Mouse (Mus musculus): ENCODE data around the gene Hrk. TPM values are rescaled to one million over a fixed set of nuclear protein-coding genes. Genes with fewer than 3 reads are reported as not detected.

Hrk gene
- total and polyA plus RNA-seq, 3 experiments = not detected

DNA sequence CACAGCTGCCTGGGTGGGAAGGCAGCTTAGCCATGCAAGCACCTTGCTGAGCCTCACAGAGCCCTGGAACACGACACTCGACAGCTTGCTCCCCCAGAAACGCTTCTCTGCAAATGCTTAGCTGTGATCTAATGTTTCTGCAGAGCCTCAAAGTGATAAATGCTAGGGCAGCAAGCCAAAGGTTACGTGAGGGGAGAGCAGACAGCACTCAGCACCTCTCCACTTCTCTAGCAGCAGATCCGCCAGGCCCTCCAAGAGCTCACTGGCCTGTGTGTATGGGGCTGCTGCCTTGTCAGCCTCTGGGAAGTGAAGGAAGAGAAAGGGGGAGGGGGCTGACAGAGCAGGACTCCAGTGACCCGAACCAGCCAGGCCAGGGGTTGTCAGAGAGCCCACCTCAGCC lies 36.2 kb upstream of the Hrk start:
- peaks cover 55 to 93% of the 10 kb centered on the region in 2 experiments for H3K36me3 ChIP-seq (replicated peaks in 1 of 2; ENCODE audit: control insufficient read depth in 1 of 2, insufficient read depth in 1 of 2, low read length in 1 of 2)
- no peak overlapping the region for H3K4me3 ChIP-seq (replicated peaks in 1 of 3; ENCODE audit: low read depth in 2 of 3, low read length in 2 of 3, poor library complexity in 1 of 3)
- TF ChIP-seq ZMIZ1 (IDR thresholded peaks at IDR 0.05; ENCODE audit: low read depth, low read length) = no peak
- no peak for TF ChIP-seq JUN (IDR thresholded peaks at IDR 0.05; ENCODE audit: insufficient read depth, low read depth, low read length)
- no peak for TF ChIP-seq ZC3H11A (IDR thresholded peaks at IDR 0.05; ENCODE audit: low read depth, low read length)
- no peak for TF ChIP-seq ELF1 (IDR thresholded peaks at IDR 0.05; ENCODE audit: low read depth, low read length)
- no peak for TF ChIP-seq BHLHE40 (IDR thresholded peaks at IDR 0.05; ENCODE audit: low read depth, low read length)
- no peak for TF ChIP-seq SIN3A (IDR thresholded peaks at IDR 0.05; ENCODE audit: low read length)
- no peak overlapping the region for H3K4me2 ChIP-seq (ENCODE audit: insufficient read depth, low read depth, poor library complexity, severe bottlenecking)
- no peaks in the 10 kb centered on the region for H3K27me3 ChIP-seq (replicated peaks)
- dilution Hi-C loops (cut with MboI; ENCODE audit: extremely low pct_ligation_motif_present, extremely low pct_unique_long_range_greater_than_20kb, low sequenced_read_pairs) = no loop called here
- H3K79me2 ChIP-seq (replicated peaks; ENCODE audit: control insufficient read depth, extremely low read depth, insufficient read depth, poor library complexity, severe bottlenecking) = no peaks in the 10 kb centered on the region
- DNase-seq (ENCODE audit: extremely low read depth) = no peak
- in situ Hi-C loops (cut with MboI; ENCODE audit: low pct_ligation_motif_present, low pct_unique_long_range_greater_than_20kb, low sequenced_read_pairs) = no loop called here
- no peak overlapping the region for H3K9ac ChIP-seq (ENCODE audit: insufficient read depth, low read depth)
- no peak overlapping the region for H3K27ac ChIP-seq (ENCODE audit: insufficient read depth, low read depth)
- H3K4me1 ChIP-seq (ENCODE audit: control insufficient read depth in 1 of 2, insufficient read depth in 2 of 2) = no peaks in the 10 kb centered on the region
- no peaks in the 10 kb centered on the region for H3K9me3 ChIP-seq (replicated peaks; ENCODE audit: low read length)

DNA sequence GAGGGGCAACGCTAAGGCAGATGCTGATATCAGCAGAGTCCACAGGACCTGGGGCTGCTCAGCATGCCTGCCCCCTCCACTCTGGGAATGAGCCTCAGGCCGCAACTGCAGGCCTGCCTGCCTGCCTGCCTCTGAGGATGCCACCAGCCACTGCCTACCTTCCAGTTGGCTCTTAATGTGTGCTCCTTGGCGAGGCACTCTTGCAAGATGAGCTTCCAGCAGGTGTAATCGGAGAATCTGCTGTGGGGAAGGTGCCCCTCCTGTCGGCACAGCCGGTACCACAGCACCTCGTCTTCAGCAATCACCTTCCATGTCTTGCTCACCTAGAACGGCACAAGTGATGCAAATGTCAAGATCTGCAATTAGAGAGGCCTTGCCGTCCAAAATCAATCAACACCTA lies 35.8 kb upstream of the Hrk start:
- in situ Hi-C loops (cut with MboI; ENCODE audit: low pct_ligation_motif_present, low pct_unique_long_range_greater_than_20kb, low sequenced_read_pairs) = no loop called here
- Histone ChIP-seq H3K27ac (ENCODE audit: insufficient read depth, low read depth) (no peak overlapping the region), H3K4me2 (ENCODE audit: insufficient read depth, low read depth, poor library complexity, severe bottlenecking) (no peak overlapping the region), H3K27me3 (replicated peaks) (no peaks in the 10 kb centered on the region), H3K9me3 (replicated peaks; ENCODE audit: low read length) (no peaks in the 10 kb centered on the region), H3K36me3 (replicated peaks in 1 of 2; ENCODE audit: control insufficient read depth in 1 of 2, insufficient read depth in 1 of 2, low read length in 1 of 2) (peaks cover 55 to 93% of the 10 kb centered on the region in 2 experiments), H3K4me3 (replicated peaks in 1 of 3; ENCODE audit: low read depth in 2 of 3, low read length in 2 of 3, poor library complexity in 1 of 3) (no peak overlapping the region), H3K9ac (ENCODE audit: insufficient read depth, low read depth) (no peak overlapping the region), H3K79me2 (replicated peaks; ENCODE audit: control insufficient read depth, extremely low read depth, insufficient read depth, poor library complexity, severe bottlenecking) (no peaks in the 10 kb centered on the region), H3K4me1 (ENCODE audit: control insufficient read depth in 1 of 2, insufficient read depth in 2 of 2) (no peaks in the 10 kb centered on the region)
- DNase-seq (ENCODE audit: extremely low read depth) = no peak
- TF ChIP-seq MXI1 (IDR thresholded peaks at IDR 0.05; ENCODE audit: low read depth, low read length) = no peak
- no peak for TF ChIP-seq RCOR1 (conservative IDR thresholded peaks at IDR 0.05; ENCODE audit: low read depth, low read length)
- TF ChIP-seq JUN (IDR thresholded peaks at IDR 0.05; ENCODE audit: insufficient read depth, low read depth, low read length) = no peak
- no peak for TF ChIP-seq UBTF (IDR thresholded peaks at IDR 0.05; ENCODE audit: low read depth, low read length)
- no peak for TF ChIP-seq GABPA (IDR thresholded peaks at IDR 0.05; ENCODE audit: insufficient replicate concordance, low read depth, low read length)
- TF ChIP-seq HCFC1 (IDR thresholded peaks at IDR 0.05; ENCODE audit: low read depth, low read length) = no peak
- dilution Hi-C loops (cut with MboI; ENCODE audit: extremely low pct_ligation_motif_present, extremely low pct_unique_long_range_greater_than_20kb, low sequenced_read_pairs) = no loop called here

DNA sequence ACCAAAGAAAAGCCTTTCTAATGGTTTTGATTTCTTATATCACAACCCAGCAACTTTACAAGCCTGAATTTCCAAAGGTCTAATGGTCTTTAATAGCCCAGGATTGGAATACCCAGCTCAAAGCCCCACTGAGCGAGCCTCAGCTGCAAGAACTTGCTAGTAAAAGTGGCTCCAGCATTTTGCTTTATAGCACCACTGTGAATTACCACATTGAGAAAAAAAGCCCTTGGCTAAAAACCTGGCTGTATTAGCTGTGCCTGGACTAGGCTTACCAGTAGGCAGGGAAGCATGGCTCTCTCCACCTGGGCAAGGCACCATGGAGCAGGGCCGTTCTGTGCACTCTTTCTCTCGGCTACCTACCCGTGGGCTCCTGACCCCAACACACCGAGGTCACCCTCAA lies 28.1 kb upstream of the Hrk start:
- Histone ChIP-seq H3K4me2 (ENCODE audit: insufficient read depth, low read depth, poor library complexity, severe bottlenecking) (no peak overlapping the region), H3K27ac (ENCODE audit: insufficient read depth, low read depth) (no peak overlapping the region), H3K79me2 (replicated peaks; ENCODE audit: control insufficient read depth, extremely low read depth, insufficient read depth, poor library complexity, severe bottlenecking) (no peaks in the 10 kb centered on the region), H3K27me3 (replicated peaks) (no peaks in the 10 kb centered on the region), H3K9ac (ENCODE audit: insufficient read depth, low read depth) (no peak overlapping the region), H3K4me1 (ENCODE audit: control insufficient read depth in 1 of 2, insufficient read depth in 2 of 2) (peaks cover 0 to 7% of the 10 kb centered on the region in 2 experiments; a peak in 2 of 4 replicates), H3K4me3 (replicated peaks in 1 of 3; ENCODE audit: low read depth in 2 of 3, low read length in 2 of 3, poor library complexity in 1 of 3) (no peak overlapping the region), H3K36me3 (replicated peaks in 1 of 2; ENCODE audit: control insufficient read depth in 1 of 2, insufficient read depth in 1 of 2, low read length in 1 of 2) (peaks cover 36 to 94% of the 10 kb centered on the region in 2 experiments), H3K9me3 (replicated peaks; ENCODE audit: low read length) (no peaks in the 10 kb centered on the region)
- in situ Hi-C loops (cut with MboI; ENCODE audit: low pct_ligation_motif_present, low pct_unique_long_range_greater_than_20kb, low sequenced_read_pairs) = no loop called here
- no peak for DNase-seq (ENCODE audit: extremely low read depth)
- dilution Hi-C loops (cut with MboI; ENCODE audit: extremely low pct_ligation_motif_present, extremely low pct_unique_long_range_greater_than_20kb, low sequenced_read_pairs) = no loop called here
- no peak for TF ChIP-seq CTCF (conservative IDR thresholded peaks at IDR 0.05 in 1 of 2, IDR thresholded peaks at IDR 0.05 in 1 of 2; ENCODE audit: low read depth in 2 of 2, low read length in 2 of 2)
- TF ChIP-seq ZKSCAN1 (IDR thresholded peaks at IDR 0.05; ENCODE audit: borderline replicate concordance, low read depth, low read length) = no peak
- TF ChIP-seq KAT2A (IDR thresholded peaks at IDR 0.05; ENCODE audit: insufficient replicate concordance, low read length) = no peak
- no peak for TF ChIP-seq E2F4 (IDR thresholded peaks at IDR 0.05; ENCODE audit: insufficient replicate concordance, low read depth, low read length)
- TF ChIP-seq POLR2A (IDR thresholded peaks at IDR 0.05; ENCODE audit: low read depth, low read length) = no peak
- no peak for TF ChIP-seq MXI1 (IDR thresholded peaks at IDR 0.05; ENCODE audit: low read depth, low read length)
- no peak for TF ChIP-seq ETS1 (conservative IDR thresholded peaks at IDR 0.05; ENCODE audit: low read depth, low read length)
- TF ChIP-seq JUN (IDR thresholded peaks at IDR 0.05; ENCODE audit: insufficient read depth, low read depth, low read length) = no peak
- no peak for TF ChIP-seq ELF1 (IDR thresholded peaks at IDR 0.05; ENCODE audit: low read depth, low read length)
